Mouse (Mus musculus) 3134 (cell line): ENCODE data around the gene Smpd1.

ENCODE experiments used
- DNase-seq: peaks from one replicate; pipeline ENCODE4 v3.0.0-alpha.2; 2011; ENCODE audit warnings: low spot score; ENCODE audit not compliant: insufficient read length; ENCODE audit errors: extremely low read depth

Gene Smpd1

GRCm38 (mm10) chr7:105554212-105554942, at the start of gene Smpd1:
Gene Smpd1 (plus strand): TSS chr7:105554360.
- DNase-seq, result peak; percentile 89

- DNase-seq, result no peak
Measured at GRCm38 (mm10) chr7:105507257-105507656, 46.9 kb upstream of the Smpd1 start.

- no peak for DNase-seq
Measured at GRCm38 (mm10) chr7:105510143-105510542, 44.0 kb upstream of the Smpd1 start.

GRCm38 (mm10) chr7:105513845-105514291, 40.3 kb upstream of the Smpd1 start:
- no peak for DNase-seq

GRCm38 (mm10) chr7:105514561-105514960, 39.6 kb upstream of the Smpd1 start:
- no peak for DNase-seq

GRCm38 (mm10) chr7:105515178-105515577, 39.0 kb upstream of the Smpd1 start:
- DNase-seq, result peak; percentile 39

- DNase-seq, result no peak
Measured at GRCm38 (mm10) chr7:105516669-105517360, 37.3 kb upstream of the Smpd1 start.

- DNase-seq, result peak; percentile 39
Measured at GRCm38 (mm10) chr7:105519336-105519735, 34.8 kb upstream of the Smpd1 start.

GRCm38 (mm10) chr7:105519771-105520170, 34.4 kb upstream of the Smpd1 start:
- no peak for DNase-seq

- no peak for DNase-seq
Measured at GRCm38 (mm10) chr7:105520201-105520600, 34.0 kb upstream of the Smpd1 start.

GRCm38 (mm10) chr7:105524222-105524621, 29.9 kb upstream of the Smpd1 start:
- no peak for DNase-seq

- DNase-seq, result no peak
Measured at GRCm38 (mm10) chr7:105527306-105527937, 26.7 kb upstream of the Smpd1 start.

GRCm38 (mm10) chr7:105528094-105528493, 26.1 kb upstream of the Smpd1 start:
- no peak for DNase-seq

- no peak for DNase-seq
Measured at GRCm38 (mm10) chr7:105534162-105534561, 20.0 kb upstream of the Smpd1 start.

GRCm38 (mm10) chr7:105545986-105546385, 8.2 kb upstream of the Smpd1 start:
- DNase-seq, result no peak

GRCm38 (mm10) chr7:105547970-105548369, 6.2 kb upstream of the Smpd1 start:
- DNase-seq, result no peak

- DNase-seq, result no peak
Measured at GRCm38 (mm10) chr7:105549035-105549434, 5.1 kb upstream of the Smpd1 start.

- no peak for DNase-seq
Measured at GRCm38 (mm10) chr7:105553456-105554211, 526 bp upstream of the Smpd1 start.

- DNase-seq, result no peak
Measured at GRCm38 (mm10) chr7:105555571-105555970, 1.4 kb downstream of the Smpd1 start.

GRCm38 (mm10) chr7:105556406-105556805, 2.2 kb downstream of the Smpd1 start:
- no peak for DNase-seq

GRCm38 (mm10) chr7:105557671-105558070, 3.5 kb downstream of the Smpd1 start:
- no peak for DNase-seq
